8 mouse cellular contexts compared by ENCODE assay signal in genomic region chr8:64206411-64206861, GRCm38 (mm10). TPM values are rescaled to one million over a fixed set of nuclear protein-coding genes. Genes with fewer than 3 reads are reported as not detected.
DNase-seq lines count a peak whose midpoint lies in the region; ATAC-seq and TF ChIP-seq lines count a peak whose summit lies in the region.

No protein-coding gene starts in this region.

- H3K27me3 ChIP-seq in forebrain, embryonic 12.5 days, result peaks cover 31% of the 10 kb centered on the region
- H3K27me3 ChIP-seq in lung, postnatal 0 days (replicated peaks; ENCODE audit: insufficient read depth, low read length), result no peaks in the 10 kb centered on the region; the same call in 1 of the 2 replicates

- peak overlapping the region; percentile 86 for H3K4me2 ChIP-seq in forebrain, embryonic 12.5 days
- peak overlapping the region; percentile 97 for H3K4me2 ChIP-seq in lung, postnatal 0 days (replicated peaks; ENCODE audit: low read depth, low read length)

- in situ Hi-C loops in ES-E14 (cut with MboI; ENCODE audit: low sequenced_read_pairs in 2 of 2, unreplicated experiment in 2 of 2), result no loop called here

- no peak overlapping the region for H3K27ac ChIP-seq in ES-E14 (ENCODE audit: insufficient read depth, low read depth, low read length, poor library complexity, severe bottlenecking)
- H3K27ac ChIP-seq in brown adipose tissue, adult 24 weeks (replicated peaks; ENCODE audit: low read depth, low read length), result no peak overlapping the region
- no peak overlapping the region for H3K27ac ChIP-seq in forebrain, embryonic 12.5 days
- no peak overlapping the region for H3K27ac ChIP-seq in lung, postnatal 0 days (ENCODE audit: low read length)

- H3K9me3 ChIP-seq in ES-E14 (ENCODE audit: control insufficient read depth, insufficient read depth, low read depth, low read length), result no peaks in the 10 kb centered on the region
- H3K9me3 ChIP-seq in forebrain, embryonic 12.5 days, result no peaks in the 10 kb centered on the region
- H3K9me3 ChIP-seq in lung, postnatal 0 days (ENCODE audit: low read length), result no peaks in the 10 kb centered on the region

- peak; percentile 49; the same call in 1 of the 2 replicates for ATAC-seq in forebrain, embryonic 12.5 days (ENCODE audit: low FRiP score)
- ATAC-seq in lung, postnatal 0 days, result peak; percentile 55

- H3K9ac ChIP-seq in ES-E14 (ENCODE audit: insufficient read depth, low read depth, low read length, poor library complexity, severe bottlenecking), result no peak overlapping the region; the same call in 1 of the 2 replicates
- H3K9ac ChIP-seq in forebrain, embryonic 12.5 days, result peak overlapping the region; percentile 60
- no peak overlapping the region for H3K9ac ChIP-seq in lung, postnatal 0 days (replicated peaks; ENCODE audit: low read depth)

- no peaks in the 10 kb centered on the region; a peak in 1 of 4 replicates for H3K4me1 ChIP-seq in ES-E14 (ENCODE audit: control insufficient read depth in 2 of 2, insufficient read depth in 2 of 2, low read length in 2 of 2, poor library complexity in 1 of 2)
- H3K4me1 ChIP-seq in brown adipose tissue, adult 24 weeks (ENCODE audit: control insufficient read depth, insufficient read depth, insufficient read length, low read length), result peaks cover 5% of the 10 kb centered on the region; the same call in 1 of the 2 replicates
- H3K4me1 ChIP-seq in forebrain, embryonic 12.5 days, result peaks cover 14% of the 10 kb centered on the region
- H3K4me1 ChIP-seq in lung, postnatal 0 days (ENCODE audit: insufficient read depth, low read depth, low read length), result 0 out of 2 replicates have a peak, but pooled peaks cover 3% of the 10 kb centered on the region

- DNase-seq in ES-E14 (ENCODE audit: low read depth, low spot score), result peak; percentile 12
- DNase-seq in heart, postnatal 10 days, result peak; percentile 14 to 34
- DNase-seq in kidney, postnatal 36 days, result peak; percentile 55 to 66
- peak; percentile 45 for DNase-seq in lung, postnatal 0 days (ENCODE audit: low spot score)
- peak; percentile 33 to 40 for DNase-seq in right cerebral cortex, adult 2 months (ENCODE audit: low spot score in 2 of 2)
- DNase-seq in spleen, adult 12 weeks (ENCODE audit: low spot score), result no peak

- no peaks in the 10 kb centered on the region for H3K36me3 ChIP-seq in ES-E14 (ENCODE audit: control insufficient read depth, insufficient read depth, low read length, poor library complexity, severe bottlenecking)
- no peaks in the 10 kb centered on the region for H3K36me3 ChIP-seq in forebrain, embryonic 12.5 days (replicated peaks)
- H3K36me3 ChIP-seq in lung, postnatal 0 days (ENCODE audit: insufficient read depth, low read length), result no peaks in the 10 kb centered on the region

- WGBS in forebrain, embryonic 12.5 days, result under 1% methylated on average over 12 of the region's 12 CpGs
- WGBS in lung, postnatal 0 days, result 0% methylated on average over 12 of the region's 12 CpGs

- peak; percentile 53 for TF ChIP-seq CTCF in lung, postnatal 0 days (IDR thresholded peaks at IDR 0.05)

- intact Hi-C loops in heart, postnatal 10 days (cut with DNase I), result loop anchor here (5.0 to 10.0 kb wide), 2 partner anchors 182 to 341 kb away; no protein-coding TSS in a partner anchor

- H3K4me3 ChIP-seq in ES-E14 (ENCODE audit: insufficient read depth in 1 of 2, low read depth in 1 of 2, low read length in 2 of 2, poor library complexity in 1 of 2, severe bottlenecking in 1 of 2), result peak overlapping the region; percentile 56 to 67; a peak in 2 of 4 replicates
- H3K4me3 ChIP-seq in brown adipose tissue, adult 24 weeks (ENCODE audit: insufficient read depth, low read depth, low read length), result peak overlapping the region; percentile 76
- H3K4me3 ChIP-seq in forebrain, embryonic 12.5 days (replicated peaks), result peak overlapping the region; percentile 67
- peak overlapping the region; percentile 58 for H3K4me3 ChIP-seq in lung, postnatal 0 days (ENCODE audit: low read depth, low read length)

- TF ChIP-seq EP300 in lung, postnatal 0 days (IDR thresholded peaks at IDR 0.05), result no peak

TF ChIP-seq in ES-E14, 5 proteins besides CTCF, POLR2A, EP300 and RAD21:
- TF ChIP-seq ZNF384 (IDR thresholded peaks at IDR 0.05; ENCODE audit: low read depth, low read length) (no peak), CHD2 (IDR thresholded peaks at IDR 0.05; ENCODE audit: low read depth, low read length) (no peak), HCFC1 (IDR thresholded peaks at IDR 0.05; ENCODE audit: borderline replicate concordance, insufficient read depth, low read length) (no peak), ZC3H11A (IDR thresholded peaks at IDR 0.05; ENCODE audit: borderline replicate concordance, low read depth, low read length) (no peak), MAFK (IDR thresholded peaks at IDR 0.05; ENCODE audit: insufficient read depth, low read depth, low read length) (no peak)

RNA-seq across cellular contexts. Expression of gene Tll1, which starts 0.4 kb away (rescaled TPM):
- total RNA-seq in ES-E14 (2012; rRNA removed), result 0.69 and 1.5 TPM in 2 replicates
- polyA plus RNA-seq in brown adipose tissue, adult 24 weeks (2012; ENCODE audit: insufficient read depth, insufficient read length, missing spikeins), result 0.63 TPM in 1 of 2 replicates, not detected in the other
- polyA plus RNA-seq in forebrain, embryonic 12.5 days (2016; fragmentation: Nextera tagmentation; extraction: Ambion mirVana), result 0.94 and 1.4 TPM in 2 replicates
- 1 to 10 TPM; 1.6 to 2.0 TPM for total RNA-seq in heart, postnatal 10 days (2021)
- 1.7 and 2.0 TPM in 2 replicates for polyA plus RNA-seq in lung, postnatal 0 days (2015; fragmentation: Nextera tagmentation; extraction: Ambion mirVana)
